Mouse (Mus musculus) C2C12 (cell line): ENCODE data around the gene Tomm40l. TPM values are rescaled to one million over a fixed set of nuclear protein-coding genes. Genes with fewer than 3 reads are reported as not detected.

Experiments used
- H3K27me3 ChIP-seq: one replicate; pipeline ENCODE4 v1.6.1; 2011; ENCODE audit not compliant: control insufficient read depth, insufficient read depth, insufficient read length
- H3K36me3 ChIP-seq: one replicate; pipeline ENCODE4 v1.6.1; 2011; ENCODE audit not compliant: control insufficient read depth, insufficient read depth
- H3K4me3 ChIP-seq: one replicate; pipeline ENCODE4 v1.5.1; 2011; ENCODE audit warnings: mild to moderate bottlenecking, control low read depth; ENCODE audit not compliant: poor library complexity, insufficient read depth, severe bottlenecking
- H3K79me2 ChIP-seq: one replicate; pipeline ENCODE4 v1.6.1; 2011; ENCODE audit not compliant: control insufficient read depth, insufficient read depth
- H3K79me3 ChIP-seq: one replicate; pipeline ENCODE4 v1.6.1; 2011; ENCODE audit warnings: low read depth, control low read depth
- H3ac ChIP-seq: one replicate; pipeline ENCODE3; 2011; ENCODE audit warnings: low read depth; ENCODE audit not compliant: control insufficient read depth, insufficient read length
- CEBPB ChIP-seq: IDR thresholded peaks from one replicate; pipeline ENCODE4 v1.6.1; 2011; ENCODE audit warnings: low read depth, mild to moderate bottlenecking, control low read depth, moderate library complexity
- CTCF ChIP-seq: IDR thresholded peaks from one replicate; pipeline ENCODE4 v1.5.1; 2011; ENCODE audit not compliant: control insufficient read depth, insufficient read depth, insufficient read length
- FOSL1 ChIP-seq: IDR thresholded peaks from one replicate; pipeline ENCODE4 v1.8.0; 2011; ENCODE audit warnings: mild to moderate bottlenecking, low read length; ENCODE audit not compliant: poor library complexity, insufficient read depth, severe bottlenecking
- MAX ChIP-seq: IDR thresholded peaks from one replicate; pipeline ENCODE4 v1.6.1; 2011; ENCODE audit warnings: mild to moderate bottlenecking, control low read depth
- MYOD1 ChIP-seq: IDR thresholded peaks from one replicate; pipeline ENCODE4 v1.6.1; 2011; ENCODE audit warnings: low read depth; ENCODE audit not compliant: control insufficient read depth, insufficient read length
- MYOG ChIP-seq: IDR thresholded peaks from one replicate; pipeline ENCODE4 v1.6.1; 2011; ENCODE audit not compliant: control insufficient read depth, insufficient read length; ENCODE audit errors: extremely low read depth
- USF1 ChIP-seq: IDR thresholded peaks from one replicate; pipeline ENCODE4 v1.6.1; 2011; ENCODE audit warnings: low read depth, mild to moderate bottlenecking, control low read depth, moderate library complexity
- polyA plus RNA-seq: library from polyadenylated mRNA; unstranded; fragments of >200 nt; fragmentation: generic; extraction: Trizol; gene quantifications from one replicate; pipeline ENCODE4 v1.2.1, GENCODE M21; 2012; ENCODE audit warnings: missing spikeins

Tomm40l gene
- polyA plus RNA-seq, 1 experiment = 58.7 TPM

DNA sequence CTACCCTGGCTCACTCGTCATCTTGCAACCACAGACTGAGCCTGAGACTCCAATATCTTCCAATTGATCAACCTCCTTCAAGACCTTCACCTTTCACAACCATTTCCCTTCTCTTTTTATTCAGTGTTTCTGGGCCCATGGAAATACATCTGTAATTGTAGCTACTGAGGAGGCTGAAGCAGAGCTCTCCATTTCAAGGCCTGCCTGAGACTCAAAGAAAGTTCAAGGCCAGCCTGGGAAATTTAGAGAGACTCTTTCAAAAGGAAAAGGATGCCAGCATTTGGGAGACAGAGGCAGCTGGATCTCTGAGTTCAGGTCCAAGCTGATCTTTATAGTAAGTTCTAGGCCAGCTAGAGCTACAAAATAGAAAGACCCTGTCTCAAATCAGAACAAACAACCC is 5.6 kb upstream of the Tomm40l start:
- no peak overlapping the region for H3K4me3 ChIP-seq
- H3ac ChIP-seq = no peak overlapping the region
- no peaks in the 10 kb centered on the region for H3K27me3 ChIP-seq
- H3K36me3 ChIP-seq = no peaks in the 10 kb centered on the region
- no peaks in the 10 kb centered on the region for H3K79me3 ChIP-seq
- H3K79me2 ChIP-seq = no peaks in the 10 kb centered on the region
- TF ChIP-seq CTCF = no peak
- TF ChIP-seq MYOG = no peak
- TF ChIP-seq MAX = no peak
- TF ChIP-seq FOSL1 = no peak

DNA sequence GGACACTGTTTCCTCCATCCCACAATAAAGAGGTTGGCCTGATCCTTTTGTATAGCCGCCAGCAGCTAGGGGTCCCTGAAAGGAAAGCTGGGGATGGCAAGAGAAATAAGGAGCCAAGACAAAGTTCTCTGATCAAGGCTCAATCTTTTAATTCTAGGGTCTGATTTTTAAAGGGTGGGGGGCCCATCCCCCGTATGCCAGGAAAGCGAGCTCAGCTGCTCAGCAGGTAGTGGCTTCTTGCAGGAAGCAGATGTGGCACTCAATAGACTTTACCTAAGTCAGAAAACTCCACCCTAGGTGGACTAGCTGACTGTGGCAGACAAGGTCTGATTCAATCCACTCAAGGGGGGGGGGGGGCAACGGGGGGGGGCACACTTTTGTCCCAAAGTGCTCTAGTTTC is 4.5 kb upstream of the Tomm40l start:
- no peaks in the 10 kb centered on the region for H3K79me2 ChIP-seq
- no peak overlapping the region for H3K4me3 ChIP-seq
- TF ChIP-seq MAX = no peak
- H3ac ChIP-seq = no peak overlapping the region
- no peaks in the 10 kb centered on the region for H3K36me3 ChIP-seq
- H3K27me3 ChIP-seq = no peaks in the 10 kb centered on the region
- no peaks in the 10 kb centered on the region for H3K79me3 ChIP-seq

DNA sequence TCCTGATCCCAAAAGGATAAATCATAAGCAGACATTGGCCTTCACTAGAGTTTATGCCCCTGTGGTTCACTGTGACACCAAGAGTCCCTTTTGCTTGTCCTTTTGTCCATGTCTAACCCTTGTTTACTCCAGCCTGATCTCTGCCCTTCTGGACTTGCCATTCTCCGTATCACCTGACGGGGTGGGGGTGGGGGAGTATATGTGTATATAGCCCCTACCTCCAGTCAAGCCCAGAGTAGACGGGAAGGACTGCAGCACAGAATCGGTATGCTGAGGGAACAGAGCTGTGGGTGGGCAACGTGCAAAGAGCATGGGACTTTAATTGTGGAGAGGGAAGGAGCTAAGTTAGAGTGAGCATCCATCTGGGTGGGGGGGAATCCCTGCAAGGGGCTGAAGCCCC is 2.5 kb upstream of the Tomm40l start, which contains the start of gene Apoa2:
Apoa2 (plus strand) TSS at position 198 of the 400 bp plus-strand sequence.
- Histone ChIP-seq H3K4me3 (no peak within 1 kb of the TSS), H3K27me3 (no peaks in the 10 kb centered on the region), H3K79me3 (no peaks in the 10 kb centered on the region), H3K79me2 (no peaks in the 10 kb centered on the region), H3ac (no peak within 1 kb of the TSS), H3K36me3 (peaks cover 9% of the 10 kb centered on the region)
- no peak for TF ChIP-seq MYOG
- TF ChIP-seq FOSL1 = no peak
- no peak for TF ChIP-seq MAX
- no peak for TF ChIP-seq CTCF
- no peak for TF ChIP-seq USF1
- TF ChIP-seq MYOD1 = no peak
- TF ChIP-seq CEBPB = no peak

DNA sequence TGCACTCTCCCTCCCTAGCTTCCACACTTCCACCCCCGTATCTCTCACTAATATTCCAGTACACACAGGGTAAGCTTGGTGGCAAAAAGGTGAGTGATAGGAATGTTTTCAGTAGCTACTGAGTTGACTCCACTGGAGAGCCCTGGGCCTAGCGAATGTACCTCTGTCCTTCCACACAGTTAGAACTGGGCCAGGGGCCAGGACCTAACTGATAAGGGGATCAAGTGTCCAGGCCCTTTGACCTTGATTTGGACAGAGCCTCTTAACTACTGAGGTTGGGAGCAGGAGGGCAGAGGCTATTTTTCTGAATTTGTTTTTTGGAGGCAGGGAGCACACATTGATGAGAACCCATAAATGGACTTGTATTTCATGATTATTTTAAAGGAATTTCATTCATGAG is 1.5 kb upstream of the Tomm40l start:
- no peaks in the 10 kb centered on the region for H3K79me2 ChIP-seq
- H3K27me3 ChIP-seq = no peaks in the 10 kb centered on the region
- H3K79me3 ChIP-seq = no peaks in the 10 kb centered on the region
- peaks cover 18% of the 10 kb centered on the region for H3K36me3 ChIP-seq
- no peak overlapping the region for H3K4me3 ChIP-seq
- H3ac ChIP-seq = no peak overlapping the region
- TF ChIP-seq MAX (no peak), USF1 (no peak), MYOD1 (no peak), CEBPB (no peak), MYOG (no peak), CTCF (no peak), FOSL1 (no peak)

DNA sequence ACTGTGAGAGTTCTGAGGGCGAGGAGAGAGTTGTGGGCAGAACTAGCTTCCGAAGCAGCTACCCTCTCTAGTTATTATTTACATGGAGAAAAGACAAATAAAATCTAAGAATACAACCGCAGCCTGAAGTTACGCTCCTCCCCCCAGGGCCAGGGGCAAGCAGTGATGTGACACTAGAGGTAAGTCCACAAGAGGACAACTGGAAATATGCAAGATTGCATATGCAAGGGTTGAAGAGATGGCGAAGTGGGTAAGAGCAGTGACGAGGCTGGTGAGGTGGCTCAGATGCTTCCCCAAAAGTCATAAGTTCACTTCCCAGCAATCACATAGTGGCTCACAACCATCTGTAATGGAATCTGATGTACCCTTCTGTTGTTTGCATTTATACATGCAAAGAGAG is 854 bp upstream of the Tomm40l start:
- Histone ChIP-seq H3K4me3 (peak overlapping the region; percentile 14), H3ac (no peak overlapping the region), H3K79me2 (no peaks in the 10 kb centered on the region), H3K36me3 (peaks cover 18% of the 10 kb centered on the region), H3K27me3 (no peaks in the 10 kb centered on the region), H3K79me3 (no peaks in the 10 kb centered on the region)
- TF ChIP-seq USF1 (no peak), FOSL1 (no peak), CEBPB (no peak), CTCF (no peak), MYOD1 (no peak), MAX (no peak), MYOG (no peak)

DNA sequence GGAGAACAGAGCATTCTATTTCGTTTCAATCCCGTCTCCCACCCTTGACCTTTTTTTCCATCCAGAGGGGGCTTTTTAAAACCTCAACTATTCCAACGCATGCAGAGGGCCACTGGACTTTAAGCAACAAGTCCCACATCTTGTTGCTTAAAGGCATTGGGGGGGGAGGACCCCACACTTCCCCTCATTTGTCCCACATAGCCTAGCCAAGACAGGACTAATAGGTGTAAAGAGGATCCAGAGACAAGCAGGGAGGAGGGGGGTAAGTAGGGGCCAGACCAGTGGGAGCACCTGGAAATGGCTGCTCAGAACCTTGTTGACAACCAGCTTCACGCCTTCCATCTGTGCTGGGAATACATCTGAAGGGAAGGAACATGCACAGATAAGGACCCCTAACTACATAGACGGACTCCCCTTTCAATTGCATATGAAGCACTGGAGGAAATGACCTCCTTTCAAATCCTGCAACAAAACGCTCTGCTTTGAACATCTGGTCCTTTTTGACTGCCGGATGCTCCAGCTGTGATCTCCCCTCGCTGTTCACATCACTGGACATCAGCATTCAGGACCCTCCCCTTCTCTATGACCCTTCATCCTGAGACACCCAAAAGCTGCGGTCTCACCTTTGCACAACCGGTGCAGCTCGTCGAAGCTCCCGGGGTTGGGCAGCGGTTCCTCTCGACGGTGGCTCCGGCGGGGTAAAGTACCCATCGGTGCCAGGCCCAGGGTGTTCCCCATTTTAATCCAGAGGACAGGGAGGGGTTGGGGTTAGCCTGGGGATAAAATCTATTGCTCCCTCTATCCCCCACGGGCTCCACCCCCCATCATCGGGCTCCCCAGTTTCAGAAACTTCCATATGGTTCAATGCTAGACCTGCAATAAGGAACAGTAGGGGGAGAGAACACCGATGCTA is 777 bp downstream of the Tomm40l start:
- H3K79me3 ChIP-seq = no peaks in the 10 kb centered on the region
- H3ac ChIP-seq = peak overlapping the region; percentile 76
- TF ChIP-seq MAX = no peak
- TF ChIP-seq CTCF = no peak
- TF ChIP-seq FOSL1 = no peak
- no peak for TF ChIP-seq MYOD1
- peak overlapping the region; percentile 66 for H3K4me3 ChIP-seq
- no peaks in the 10 kb centered on the region for H3K27me3 ChIP-seq
- no peaks in the 10 kb centered on the region for H3K79me2 ChIP-seq
- peaks cover 18% of the 10 kb centered on the region for H3K36me3 ChIP-seq
